Mouse (Mus musculus): ENCODE results near the gene Mrpl9. TPM values are rescaled to one million over a fixed set of nuclear protein-coding genes. Genes with fewer than 3 reads are reported as not detected.

Gene Mrpl9
- polyA plus RNA-seq, 1 experiment from 2014 or later, result 63.8 TPM

GRCm38 (mm10) chr3:94404366-94405054 lies 38.6 kb upstream of the Mrpl9 start:
- no peaks in the 10 kb centered on the region for H3K36me3 ChIP-seq (replicated peaks; ENCODE audit: control insufficient read depth, insufficient read depth, low read depth, low read length)
- H3K4me2 ChIP-seq (ENCODE audit: low read depth, low read length), result no peak overlapping the region; the same call in 1 of the 2 replicates
- no peaks in the 10 kb centered on the region; the same call in 1 of the 2 replicates for H3K27me3 ChIP-seq (ENCODE audit: control insufficient read depth, insufficient read depth, low read length)
- no peak overlapping the region for H3K4me3 ChIP-seq (ENCODE audit: low read depth, low read length)
- WGBS, result 15% methylated on average over 7 of the region's 7 CpGs
- no peak for DNase-seq (ENCODE audit: low spot score)
- H3K4me1 ChIP-seq (ENCODE audit: control insufficient read depth, insufficient read depth, low read length), result peaks cover 2% of the 10 kb centered on the region; the same call in 1 of the 2 replicates
- ATAC-seq (replicated peaks; ENCODE audit: insufficient number of reproducible peaks, low FRiP score, low TSS enrichment, low read depth), result no peak
- no peaks in the 10 kb centered on the region for H3K9me3 ChIP-seq (replicated peaks; ENCODE audit: control insufficient read depth, low read length)
- no peak overlapping the region for H3K9ac ChIP-seq (replicated peaks; ENCODE audit: low read length)
- H3K27ac ChIP-seq (replicated peaks; ENCODE audit: low read depth, low read length), result no peak overlapping the region

DNA sequence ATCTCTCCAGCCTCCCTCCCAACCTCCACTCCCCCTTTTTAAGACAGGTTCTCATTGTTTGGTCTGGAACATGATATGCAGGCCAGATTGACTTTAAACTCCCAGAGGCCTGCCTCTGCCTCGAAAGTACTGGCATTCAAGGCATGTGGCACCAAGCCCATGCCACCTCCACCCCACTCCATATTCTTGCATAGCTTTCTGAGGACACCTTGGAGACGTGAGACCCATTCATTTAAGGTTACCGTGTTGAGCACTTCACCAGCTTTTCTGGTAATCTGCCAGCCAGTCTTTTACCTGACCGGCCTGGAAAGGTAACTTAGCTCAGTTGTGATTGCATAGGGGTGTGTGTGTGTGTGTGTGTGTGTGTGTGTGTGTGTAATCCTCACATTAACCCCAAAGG lies 37.6 kb upstream of the Mrpl9 start:
- Histone ChIP-seq H3K4me1 (ENCODE audit: control insufficient read depth, insufficient read depth, low read length) (peaks cover 2% of the 10 kb centered on the region; the same call in 1 of the 2 replicates), H3K9ac (replicated peaks; ENCODE audit: low read length) (no peak overlapping the region), H3K27ac (replicated peaks; ENCODE audit: low read depth, low read length) (no peak overlapping the region), H3K27me3 (ENCODE audit: control insufficient read depth, insufficient read depth, low read length) (no peaks in the 10 kb centered on the region), H3K9me3 (replicated peaks; ENCODE audit: control insufficient read depth, low read length) (no peaks in the 10 kb centered on the region), H3K4me3 (ENCODE audit: low read depth, low read length) (no peak overlapping the region), H3K4me2 (ENCODE audit: low read depth, low read length) (no peak overlapping the region), H3K36me3 (replicated peaks; ENCODE audit: control insufficient read depth, insufficient read depth, low read depth, low read length) (no peaks in the 10 kb centered on the region)
- ATAC-seq (replicated peaks; ENCODE audit: insufficient number of reproducible peaks, low FRiP score, low TSS enrichment, low read depth) (no peak), DNase-seq (ENCODE audit: low spot score) (no peak)
- 64% methylated on average over 4 of the region's 4 CpGs for WGBS

DNA sequence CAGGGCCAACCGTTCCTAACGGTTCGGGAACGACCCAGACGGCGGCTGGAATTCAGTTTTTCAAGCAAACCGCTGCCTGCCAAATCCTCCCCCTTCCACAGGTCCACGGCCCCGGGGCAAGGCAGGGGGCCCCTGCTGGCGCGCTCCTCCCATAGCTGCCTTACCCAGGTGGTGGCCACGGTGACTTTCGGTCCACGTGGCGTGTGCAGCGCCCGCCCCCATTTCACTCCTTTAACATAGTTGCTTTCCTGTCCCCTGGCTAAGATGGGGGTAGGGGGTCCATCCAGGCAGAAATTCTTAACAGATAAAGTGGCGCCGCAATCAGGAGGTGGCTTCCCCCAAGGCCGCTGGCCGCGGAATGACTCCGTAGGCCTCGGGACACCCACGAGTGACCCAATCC lies 30.6 kb upstream of the Mrpl9 start:
- no peaks in the 10 kb centered on the region for H3K36me3 ChIP-seq (replicated peaks; ENCODE audit: control insufficient read depth, insufficient read depth, low read depth, low read length)
- peak overlapping the region; percentile 43 for H3K4me3 ChIP-seq (ENCODE audit: low read depth, low read length)
- 13% methylated on average over 25 of the region's 25 CpGs for WGBS
- no peak overlapping the region for H3K27ac ChIP-seq (replicated peaks; ENCODE audit: low read depth, low read length)
- DNase-seq (ENCODE audit: low spot score) (no peak), ATAC-seq (replicated peaks; ENCODE audit: insufficient number of reproducible peaks, low FRiP score, low TSS enrichment, low read depth) (peak; percentile 51; the same call in 1 of the 2 replicates)
- H3K9me3 ChIP-seq (replicated peaks; ENCODE audit: control insufficient read depth, low read length), result no peaks in the 10 kb centered on the region
- no peaks in the 10 kb centered on the region for H3K4me1 ChIP-seq (ENCODE audit: control insufficient read depth, insufficient read depth, low read length)
- peak overlapping the region; percentile 87 for H3K4me2 ChIP-seq (ENCODE audit: low read depth, low read length)
- H3K9ac ChIP-seq (replicated peaks; ENCODE audit: low read length), result peak overlapping the region; percentile 39
- no peaks in the 10 kb centered on the region for H3K27me3 ChIP-seq (ENCODE audit: control insufficient read depth, insufficient read depth, low read length)

GRCm38 (mm10) chr3:94413031-94413679 lies 30.0 kb upstream of the Mrpl9 start, which contains the start of gene Tdrkh:
Gene Tdrkh, plus strand, starts transcription at chr3:94413273.
- H3K9ac ChIP-seq (replicated peaks; ENCODE audit: low read length), result peak within 1 kb of the TSS; percentile 52
- ATAC-seq (replicated peaks; ENCODE audit: insufficient number of reproducible peaks, low FRiP score, low TSS enrichment, low read depth) (peak; percentile 100), DNase-seq (ENCODE audit: low spot score) (peak; percentile 98)
- H3K4me1 ChIP-seq (ENCODE audit: control insufficient read depth, insufficient read depth, low read length), result no peaks in the 10 kb centered on the region
- peak within 1 kb of the TSS; percentile 43 for H3K4me3 ChIP-seq (ENCODE audit: low read depth, low read length)
- no peak within 1 kb of the TSS for H3K27ac ChIP-seq (replicated peaks; ENCODE audit: low read depth, low read length)
- WGBS, result 12% methylated on average over 51 of the region's 52 CpGs
- no peaks in the 10 kb centered on the region for H3K27me3 ChIP-seq (ENCODE audit: control insufficient read depth, insufficient read depth, low read length)
- peak within 1 kb of the TSS; percentile 87 for H3K4me2 ChIP-seq (ENCODE audit: low read depth, low read length)
- no peaks in the 10 kb centered on the region for H3K36me3 ChIP-seq (replicated peaks; ENCODE audit: control insufficient read depth, insufficient read depth, low read depth, low read length)
- no peaks in the 10 kb centered on the region for H3K9me3 ChIP-seq (replicated peaks; ENCODE audit: control insufficient read depth, low read length)

DNA sequence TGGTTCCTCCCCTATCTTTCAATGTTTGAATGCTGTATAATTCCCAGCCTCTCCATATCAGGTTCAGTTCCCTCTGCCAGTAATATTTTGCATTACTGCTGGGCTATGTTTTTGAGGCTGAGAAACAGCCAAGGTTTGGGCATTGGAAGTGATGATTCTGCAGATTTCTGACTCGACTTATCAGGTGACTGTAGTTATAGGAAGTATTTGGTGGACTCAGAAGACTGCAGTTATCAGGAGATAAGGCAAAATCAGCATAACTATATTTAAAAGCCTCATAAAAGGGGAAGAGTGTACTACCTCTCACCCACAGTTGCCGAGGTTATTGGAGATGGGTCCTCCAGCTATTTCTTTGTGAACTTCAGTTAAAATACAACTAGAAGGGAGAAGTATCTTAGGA lies 12.1 kb upstream of the Mrpl9 start:
- Histone ChIP-seq H3K4me2 (ENCODE audit: low read depth, low read length) (no peak overlapping the region), H3K9ac (replicated peaks; ENCODE audit: low read length) (no peak overlapping the region), H3K4me3 (ENCODE audit: low read depth, low read length) (no peak overlapping the region), H3K36me3 (replicated peaks; ENCODE audit: control insufficient read depth, insufficient read depth, low read depth, low read length) (no peaks in the 10 kb centered on the region), H3K9me3 (replicated peaks; ENCODE audit: control insufficient read depth, low read length) (no peaks in the 10 kb centered on the region), H3K27me3 (ENCODE audit: control insufficient read depth, insufficient read depth, low read length) (no peaks in the 10 kb centered on the region), H3K4me1 (ENCODE audit: control insufficient read depth, insufficient read depth, low read length) (no peaks in the 10 kb centered on the region), H3K27ac (replicated peaks; ENCODE audit: low read depth, low read length) (no peak overlapping the region)
- no peak for ATAC-seq (replicated peaks; ENCODE audit: insufficient number of reproducible peaks, low FRiP score, low TSS enrichment, low read depth)
- DNase-seq (ENCODE audit: low spot score), result no peak
- 75% methylated on average over 2 of the region's 2 CpGs for WGBS

DNA sequence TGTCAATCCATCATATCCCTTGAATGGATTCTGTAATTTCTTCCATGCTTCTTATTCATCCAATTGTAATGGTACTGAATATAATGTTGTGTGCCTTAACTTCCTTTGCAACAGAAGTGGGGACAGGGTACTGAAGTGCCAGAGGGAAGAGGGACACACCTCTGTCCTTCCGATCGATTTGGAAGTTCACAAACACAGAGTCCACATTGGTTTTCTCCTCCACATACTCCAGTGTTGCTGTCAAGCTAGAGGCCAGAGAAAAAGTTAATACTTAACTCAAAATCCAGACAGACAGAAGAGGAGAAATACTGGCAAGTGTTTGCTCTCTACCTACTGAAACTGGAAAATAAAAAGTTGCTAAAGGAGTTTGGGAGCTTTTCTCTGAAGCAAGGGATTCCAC lies 8.8 kb upstream of the Mrpl9 start:
- no peak overlapping the region for H3K27ac ChIP-seq (replicated peaks; ENCODE audit: low read depth, low read length)
- H3K27me3 ChIP-seq (ENCODE audit: control insufficient read depth, insufficient read depth, low read length), result no peaks in the 10 kb centered on the region
- ATAC-seq (replicated peaks; ENCODE audit: insufficient number of reproducible peaks, low FRiP score, low TSS enrichment, low read depth) (no peak), DNase-seq (ENCODE audit: low spot score) (no peak)
- H3K4me2 ChIP-seq (ENCODE audit: low read depth, low read length), result no peak overlapping the region
- H3K9me3 ChIP-seq (replicated peaks; ENCODE audit: control insufficient read depth, low read length), result no peaks in the 10 kb centered on the region
- H3K4me3 ChIP-seq (ENCODE audit: low read depth, low read length), result no peak overlapping the region
- no peaks in the 10 kb centered on the region for H3K4me1 ChIP-seq (ENCODE audit: control insufficient read depth, insufficient read depth, low read length)
- H3K36me3 ChIP-seq (replicated peaks; ENCODE audit: control insufficient read depth, insufficient read depth, low read depth, low read length), result no peaks in the 10 kb centered on the region
- H3K9ac ChIP-seq (replicated peaks; ENCODE audit: low read length), result no peak overlapping the region
- WGBS, result 82% methylated on average over 2 of the region's 2 CpGs

GRCm38 (mm10) chr3:94436420-94436819 lies 6.7 kb upstream of the Mrpl9 start:
- no peak for DNase-seq (ENCODE audit: low spot score)
- Histone ChIP-seq H3K4me1 (ENCODE audit: control insufficient read depth, insufficient read depth, low read length) (no peaks in the 10 kb centered on the region), H3K9me3 (replicated peaks; ENCODE audit: control insufficient read depth, low read length) (no peaks in the 10 kb centered on the region), H3K27ac (replicated peaks; ENCODE audit: low read depth, low read length) (no peak overlapping the region), H3K4me2 (ENCODE audit: low read depth, low read length) (no peak overlapping the region), H3K36me3 (replicated peaks; ENCODE audit: control insufficient read depth, insufficient read depth, low read depth, low read length) (no peaks in the 10 kb centered on the region), H3K9ac (replicated peaks; ENCODE audit: low read length) (no peak overlapping the region), H3K27me3 (ENCODE audit: control insufficient read depth, insufficient read depth, low read length) (no peaks in the 10 kb centered on the region), H3K4me3 (ENCODE audit: low read depth, low read length) (no peak overlapping the region)
- WGBS, result 76% methylated on average over 9 of the region's 9 CpGs
- ATAC-seq (replicated peaks; ENCODE audit: insufficient number of reproducible peaks, low FRiP score, low TSS enrichment, low read depth), result no peak

DNA sequence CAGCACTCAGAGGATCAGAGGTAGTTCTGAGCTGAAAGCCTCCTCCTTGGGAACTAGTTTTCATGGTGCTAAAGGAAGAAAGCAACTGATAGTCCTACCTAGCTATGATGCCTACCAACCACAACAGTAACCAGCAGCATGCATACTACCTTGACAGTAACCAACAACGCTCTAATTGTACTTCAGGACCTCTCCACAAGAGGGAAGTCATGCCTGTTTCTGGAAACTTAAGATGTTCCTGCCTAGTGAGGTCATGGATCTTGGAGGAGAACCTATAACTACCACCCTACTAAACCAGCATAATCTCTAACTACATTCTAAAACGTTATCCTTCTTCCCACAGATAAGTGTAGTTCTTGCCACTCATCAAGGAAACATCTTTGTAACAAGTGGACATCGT lies 1.9 kb upstream of the Mrpl9 start:
- no peak overlapping the region for H3K9ac ChIP-seq (replicated peaks; ENCODE audit: low read length)
- DNase-seq (ENCODE audit: low spot score) (no peak), ATAC-seq (replicated peaks; ENCODE audit: insufficient number of reproducible peaks, low FRiP score, low TSS enrichment, low read depth) (no peak)
- 42% methylated on average over 3 of the region's 3 CpGs for WGBS
- no peaks in the 10 kb centered on the region for H3K27me3 ChIP-seq (ENCODE audit: control insufficient read depth, insufficient read depth, low read length)
- H3K4me2 ChIP-seq (ENCODE audit: low read depth, low read length), result no peak overlapping the region
- H3K9me3 ChIP-seq (replicated peaks; ENCODE audit: control insufficient read depth, low read length), result no peaks in the 10 kb centered on the region
- H3K36me3 ChIP-seq (replicated peaks; ENCODE audit: control insufficient read depth, insufficient read depth, low read depth, low read length), result no peaks in the 10 kb centered on the region
- no peak overlapping the region for H3K27ac ChIP-seq (replicated peaks; ENCODE audit: low read depth, low read length)
- H3K4me3 ChIP-seq (ENCODE audit: low read depth, low read length), result no peak overlapping the region
- H3K4me1 ChIP-seq (ENCODE audit: control insufficient read depth, insufficient read depth, low read length), result no peaks in the 10 kb centered on the region

Data from embryonic facial prominence, embryonic 11.5 days (tissue).